Mouse (Mus musculus) hindbrain, embryonic 13.5 days (tissue): ENCODE measurements around the gene Rhbdd1. TPM values are rescaled to one million over a fixed set of nuclear protein-coding genes. Genes with fewer than 3 reads are reported as not detected.
A peak's percentile ranks its signal among the peaks of the same experiment; 100 is the strongest.

Experiments used
- ATAC-seq: fragments of 200-750 bp; cut with Nextera tagmentation; 2 replicates; pipeline ENCODE4 v1.8.0; 2017; ENCODE audit warnings: moderate TSS enrichment; ENCODE audit not compliant: low FRiP score
- H3K27ac ChIP-seq: fragments of 300-500 bp; sonication (generic); 2 replicates; pipeline ENCODE4 v1.5.1; 2015; ENCODE audit warnings: inconsistent platforms, mild to moderate bottlenecking, moderate library complexity
- H3K27me3 ChIP-seq: fragments of 300-500 bp; sonication (generic); 2 replicates; pipeline ENCODE4 v1.6.1; 2015; ENCODE audit warnings: mild to moderate bottlenecking, inconsistent platforms
- H3K36me3 ChIP-seq: fragments of 300-500 bp; sonication (generic); 2 replicates; pipeline ENCODE4 v1.6.1; 2015; ENCODE audit warnings: mild to moderate bottlenecking, inconsistent platforms
- H3K4me1 ChIP-seq: fragments of 300-500 bp; sonication (generic); replicated peaks from 2 replicates; pipeline ENCODE4 v1.6.1; 2015; ENCODE audit warnings: inconsistent platforms
- H3K4me2 ChIP-seq: fragments of 300-500 bp; sonication (generic); 2 replicates; pipeline ENCODE4 v1.6.1; 2015; ENCODE audit warnings: inconsistent platforms, mild to moderate bottlenecking, moderate library complexity
- H3K4me3 ChIP-seq: fragments of 300-500 bp; sonication (generic); 2 replicates; pipeline ENCODE4 v1.5.1; 2015; ENCODE audit warnings: mild to moderate bottlenecking, inconsistent platforms
- H3K9ac ChIP-seq: fragments of 300-500 bp; sonication (generic); 2 replicates; pipeline ENCODE4 v1.6.1; 2015; ENCODE audit warnings: mild to moderate bottlenecking, inconsistent platforms
- H3K9me3 ChIP-seq: fragments of 300-500 bp; sonication (generic); 2 replicates; pipeline ENCODE4 v1.6.1; 2016; ENCODE audit warnings: inconsistent platforms
- WGBS: fragments of 180-500 bp; shearing (Covaris S2); methylation state at CpG from one replicate; pipeline ENCODE4 v1.1.7; 2015; 5-methylcytosine and 5-hydroxymethylcytosine counted together
- polyA plus RNA-seq: library from polyadenylated mRNA; unstranded; fragments of >200 nt; fragmentation: Nextera tagmentation; extraction: Ambion mirVana; gene quantifications from 2 replicates; pipeline ENCODE4 v1.2.1, GENCODE M21; 2015

Rhbdd1 gene
- polyA plus RNA-seq, 1 experiment from 2014 or later: 4.3 TPM

DNA sequence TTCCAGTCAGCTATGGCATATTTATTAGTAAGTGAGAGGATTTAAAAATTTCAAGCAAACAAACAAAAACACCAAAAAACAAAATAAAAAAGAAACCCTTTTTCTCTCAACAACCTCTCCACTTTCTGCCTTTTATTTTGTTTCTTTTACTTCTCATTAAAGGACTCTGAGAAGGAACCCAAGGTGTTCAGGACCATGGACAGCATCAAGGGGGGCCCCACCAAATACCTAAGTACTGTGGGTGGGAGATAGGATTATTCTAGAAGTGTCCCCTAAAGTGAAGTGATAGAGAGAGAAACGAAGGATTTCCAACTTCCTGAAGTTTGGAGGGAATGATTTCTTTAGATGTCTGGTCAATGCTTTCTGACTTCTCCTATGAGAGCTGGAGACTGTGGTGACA, 17.7 kb upstream of the Rhbdd1 start:
- H3K36me3 ChIP-seq: no peaks in the 10 kb centered on the region

DNA sequence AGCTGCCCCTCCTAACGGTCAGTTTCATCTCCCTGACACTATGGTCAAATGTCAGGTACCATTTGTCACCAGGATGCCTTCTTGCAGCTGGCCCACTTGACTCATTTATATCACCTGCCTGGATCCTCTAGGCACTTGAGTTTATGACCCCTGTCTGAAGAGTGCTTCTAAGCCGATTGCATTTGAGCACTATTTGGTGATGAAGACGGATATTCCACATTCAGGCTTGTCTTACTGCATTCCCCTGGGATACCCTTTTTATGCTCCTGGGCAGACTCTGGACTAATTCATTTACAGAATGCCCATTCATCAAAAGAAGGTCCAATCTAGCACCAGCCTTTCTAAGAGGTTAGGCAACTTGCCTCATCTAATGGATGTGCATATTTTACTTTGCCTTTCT, 11.8 kb upstream of the Rhbdd1 start:
- ATAC-seq: no peak
- no peak overlapping the region for H3K4me3 ChIP-seq

More for the DNA sequence above, 17.7 kb upstream of the Rhbdd1 start:
- Histone ChIP-seq H3K4me3 (no peak overlapping the region), H3K27ac (no peak overlapping the region), H3K9me3 (no peaks in the 10 kb centered on the region), H3K4me2 (no peak overlapping the region), H3K27me3 (no peaks in the 10 kb centered on the region), H3K4me1 (0 out of 2 replicates have a peak, but pooled peaks cover 3% of the 10 kb centered on the region), H3K9ac (no peak overlapping the region)
- WGBS: 59% methylated on average over 1 of the region's 1 CpGs
- no peak for ATAC-seq

DNA sequence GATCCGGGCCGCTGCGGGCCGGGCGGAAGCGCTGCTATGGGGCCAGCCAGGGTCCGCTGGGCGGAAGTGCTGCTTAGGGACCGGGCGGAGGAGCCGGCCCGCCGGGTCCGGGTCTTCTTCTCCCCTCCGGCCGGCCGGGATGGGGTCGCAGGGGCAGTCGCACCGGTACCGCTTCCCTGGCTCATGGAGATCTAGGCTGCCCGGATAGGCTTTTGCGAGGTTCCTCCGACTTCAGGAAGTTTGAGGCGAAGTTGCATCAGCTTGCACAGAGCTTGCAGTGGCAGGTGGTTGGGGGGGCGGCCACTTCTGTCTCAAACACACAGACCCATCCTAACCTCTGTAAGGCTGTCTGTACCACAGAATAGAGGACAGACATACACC, 484 bp downstream of the Rhbdd1 start:
- Histone ChIP-seq H3K27me3 (no peaks in the 10 kb centered on the region), H3K36me3 (no peaks in the 10 kb centered on the region), H3K9me3 (no peaks in the 10 kb centered on the region), H3K4me2 (peak overlapping the region; percentile 79), H3K9ac (peak overlapping the region; percentile 87), H3K27ac (peak overlapping the region; percentile 96), H3K4me3 (peak overlapping the region; percentile 75), H3K4me1 (peaks cover 32% of the 10 kb centered on the region)
- ATAC-seq: no peak
- WGBS: under 1% methylated on average over 26 of the region's 26 CpGs

More for the DNA sequence above, 11.8 kb upstream of the Rhbdd1 start:
- Histone ChIP-seq H3K27ac (no peak overlapping the region), H3K27me3 (no peaks in the 10 kb centered on the region), H3K9ac (no peak overlapping the region), H3K4me2 (no peak overlapping the region), H3K4me1 (peaks cover 3% of the 10 kb centered on the region; the same call in 1 of the 2 replicates), H3K36me3 (no peaks in the 10 kb centered on the region), H3K9me3 (no peaks in the 10 kb centered on the region)
- 51% methylated on average over 3 of the region's 3 CpGs for WGBS

DNA sequence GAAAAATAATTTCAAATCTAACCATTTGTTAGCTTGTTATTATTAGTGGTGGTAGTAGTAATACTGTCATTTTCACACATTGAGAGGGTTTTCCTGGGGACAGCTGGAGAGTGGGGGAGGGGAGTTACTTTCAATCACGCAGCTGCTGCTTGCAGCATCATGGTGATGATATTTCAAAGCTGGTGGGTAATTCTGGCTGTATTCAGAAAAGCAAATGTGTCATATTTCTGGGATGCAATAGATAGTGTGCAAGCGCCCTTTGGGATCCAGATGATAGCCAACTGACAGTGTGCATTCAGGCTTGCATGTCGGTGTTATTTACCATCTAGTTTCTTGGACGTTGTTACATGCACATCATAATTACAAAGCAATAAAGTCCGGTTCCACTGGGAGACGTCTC, 4.2 kb downstream of the Rhbdd1 start:
- H3K4me2 ChIP-seq: peak overlapping the region; percentile 43
- H3K9me3 ChIP-seq: no peaks in the 10 kb centered on the region
- H3K36me3 ChIP-seq: no peaks in the 10 kb centered on the region
- no peak for ATAC-seq
- H3K27me3 ChIP-seq: no peaks in the 10 kb centered on the region
- peak overlapping the region; percentile 58 for H3K9ac ChIP-seq
- WGBS: 28% methylated on average over 6 of the region's 6 CpGs
- H3K4me1 ChIP-seq: peaks cover 51% of the 10 kb centered on the region
- H3K27ac ChIP-seq: peak overlapping the region; percentile 83
- peak overlapping the region; percentile 4; the same call in 1 of the 2 replicates for H3K4me3 ChIP-seq

DNA sequence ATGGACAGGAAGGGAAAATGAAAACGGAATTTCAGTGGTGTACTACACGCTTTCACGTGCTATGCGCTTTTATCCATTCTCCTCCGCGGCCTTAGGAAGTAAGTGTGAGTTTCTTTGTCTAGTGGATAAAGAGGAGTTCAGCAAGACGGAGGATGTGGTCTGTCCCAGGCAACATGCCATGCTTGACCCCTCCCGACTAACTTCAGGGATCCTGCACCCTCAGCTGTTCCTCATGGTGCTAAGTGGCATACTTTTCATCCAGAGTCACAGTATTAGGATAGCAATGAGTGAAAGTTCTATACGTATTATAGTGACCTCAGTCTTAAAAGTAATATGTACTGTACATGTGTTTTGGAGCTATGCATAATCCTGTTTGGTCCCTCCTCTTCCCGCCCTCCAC, 4.6 kb downstream of the Rhbdd1 start:
- H3K27ac ChIP-seq: peak overlapping the region; percentile 83
- no peaks in the 10 kb centered on the region for H3K36me3 ChIP-seq
- peak overlapping the region; percentile 4; the same call in 1 of the 2 replicates for H3K4me3 ChIP-seq
- peak overlapping the region; percentile 58 for H3K9ac ChIP-seq
- peak overlapping the region; percentile 43 for H3K4me2 ChIP-seq
- no peak for ATAC-seq
- WGBS: 41% methylated on average over 10 of the region's 10 CpGs
- H3K27me3 ChIP-seq: no peaks in the 10 kb centered on the region
- no peaks in the 10 kb centered on the region for H3K9me3 ChIP-seq
- H3K4me1 ChIP-seq: peaks cover 49% of the 10 kb centered on the region

- no peak overlapping the region for H3K4me3 ChIP-seq
- H3K4me1 ChIP-seq: peaks cover 47% of the 10 kb centered on the region
- H3K4me2 ChIP-seq: no peak overlapping the region
- no peaks in the 10 kb centered on the region for H3K36me3 ChIP-seq
- no peaks in the 10 kb centered on the region for H3K9me3 ChIP-seq
- H3K27ac ChIP-seq: no peak overlapping the region
- no peak overlapping the region for H3K9ac ChIP-seq
- H3K27me3 ChIP-seq: no peaks in the 10 kb centered on the region
- 67% methylated on average over 1 of the region's 1 CpGs for WGBS
- no peak for ATAC-seq
Observed at GRCm38 (mm10) chr1:82321441-82321840, 5.2 kb downstream of the Rhbdd1 start.

- Histone ChIP-seq H3K4me1 (peaks cover 38% of the 10 kb centered on the region), H3K36me3 (no peaks in the 10 kb centered on the region), H3K4me3 (no peak overlapping the region), H3K4me2 (no peak overlapping the region), H3K27ac (peak overlapping the region; percentile 62; the same call in 1 of the 2 replicates), H3K9ac (peak overlapping the region; percentile 56), H3K9me3 (no peaks in the 10 kb centered on the region), H3K27me3 (no peaks in the 10 kb centered on the region)
- no peak; the same call in 1 of the 2 replicates for ATAC-seq
- 21% methylated on average over 4 of the region's 4 CpGs for WGBS
Observed at GRCm38 (mm10) chr1:82324131-82324785, 8.0 kb downstream of the Rhbdd1 start.

- H3K9me3 ChIP-seq: no peaks in the 10 kb centered on the region
- peaks cover 27% of the 10 kb centered on the region for H3K4me1 ChIP-seq
- no peak overlapping the region for H3K9ac ChIP-seq
- H3K4me2 ChIP-seq: no peak overlapping the region
- H3K27ac ChIP-seq: no peak overlapping the region
- no peak overlapping the region for H3K4me3 ChIP-seq
- no peak for ATAC-seq
- no peaks in the 10 kb centered on the region for H3K36me3 ChIP-seq
- H3K27me3 ChIP-seq: no peaks in the 10 kb centered on the region
- 73% methylated on average over 5 of the region's 5 CpGs for WGBS
Observed at GRCm38 (mm10) chr1:82326120-82326519, 9.9 kb downstream of the Rhbdd1 start.

- Histone ChIP-seq H3K9ac (no peak overlapping the region), H3K4me1 (peaks cover 14% of the 10 kb centered on the region), H3K4me3 (no peak overlapping the region), H3K27me3 (no peaks in the 10 kb centered on the region), H3K9me3 (no peaks in the 10 kb centered on the region), H3K36me3 (no peaks in the 10 kb centered on the region), H3K27ac (no peak overlapping the region), H3K4me2 (no peak overlapping the region)
- WGBS: 95% methylated on average over 7 of the region's 7 CpGs
- no peak for ATAC-seq
Observed at GRCm38 (mm10) chr1:82328033-82328775, 12.0 kb downstream of the Rhbdd1 start.

GRCm38 (mm10) chr1:82329237-82329953, 13.1 kb downstream of the Rhbdd1 start:
- WGBS: 40% methylated on average over 4 of the region's 4 CpGs
- Histone ChIP-seq H3K4me1 (peaks cover 6% of the 10 kb centered on the region), H3K27ac (no peak overlapping the region), H3K9ac (no peak overlapping the region), H3K4me2 (no peak overlapping the region), H3K4me3 (no peak overlapping the region), H3K27me3 (no peaks in the 10 kb centered on the region), H3K9me3 (no peaks in the 10 kb centered on the region), H3K36me3 (no peaks in the 10 kb centered on the region)
- no peak for ATAC-seq

- H3K27me3 ChIP-seq: no peaks in the 10 kb centered on the region
- ATAC-seq: no peak
- no peak overlapping the region for H3K9ac ChIP-seq
- H3K9me3 ChIP-seq: no peaks in the 10 kb centered on the region
- 0 out of 2 replicates have a peak, but pooled peaks cover 2% of the 10 kb centered on the region for H3K4me1 ChIP-seq
- H3K4me2 ChIP-seq: no peak overlapping the region
- no peaks in the 10 kb centered on the region for H3K36me3 ChIP-seq
- no peak overlapping the region for H3K4me3 ChIP-seq
- no peak overlapping the region for H3K27ac ChIP-seq
Observed at GRCm38 (mm10) chr1:82329954-82330247, 13.6 kb downstream of the Rhbdd1 start.

GRCm38 (mm10) chr1:82334506-82334905, 18.3 kb downstream of the Rhbdd1 start:
- ATAC-seq: no peak
- WGBS: 88% methylated on average over 3 of the region's 3 CpGs
- no peak overlapping the region for H3K4me2 ChIP-seq

More at GRCm38 (mm10) chr1:82334506-82334905, 18.3 kb downstream of the Rhbdd1 start:
- no peak overlapping the region for H3K27ac ChIP-seq
- H3K4me3 ChIP-seq: no peak overlapping the region
- 0 out of 2 replicates have a peak, but pooled peaks cover 2% of the 10 kb centered on the region for H3K4me1 ChIP-seq
- H3K9ac ChIP-seq: no peak overlapping the region
- no peaks in the 10 kb centered on the region for H3K9me3 ChIP-seq
- H3K27me3 ChIP-seq: no peaks in the 10 kb centered on the region
- no peaks in the 10 kb centered on the region for H3K36me3 ChIP-seq
